8 mouse cellular contexts compared by ENCODE assay signal in the genomic region with DNA sequence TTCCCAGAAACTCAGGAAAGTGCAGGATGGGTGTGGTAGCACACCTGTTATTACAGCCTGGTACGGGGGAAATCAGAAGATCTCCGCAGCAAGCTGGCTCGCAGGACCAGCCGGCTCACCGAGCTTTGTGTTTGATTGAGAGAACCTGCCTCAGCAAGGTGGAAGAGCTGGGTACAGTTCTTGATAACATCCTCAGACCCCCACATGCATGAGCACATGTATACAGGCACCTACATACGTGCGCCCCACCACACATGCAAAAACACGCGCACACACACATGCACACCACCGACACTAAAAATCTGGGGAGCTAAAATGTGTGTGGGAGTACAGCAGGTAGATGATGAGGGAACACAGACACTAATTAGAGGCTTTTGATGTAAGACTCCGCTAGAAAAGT. TPM values are rescaled to one million over a fixed set of nuclear protein-coding genes. Genes with fewer than 3 reads are reported as not detected.
DNase-seq lines count a peak whose midpoint lies in the region; ATAC-seq and TF ChIP-seq lines count a peak whose summit lies in the region.

No protein-coding gene starts in this region.

- no peak for DNase-seq in layer of hippocampus, adult 2 months (ENCODE audit: low spot score in 2 of 2)
- DNase-seq in layer of hippocampus, postnatal 25 days (ENCODE audit: extremely low spot score in 1 of 2, low spot score in 1 of 2) = no peak
- DNase-seq in spleen, postnatal 36 days (ENCODE audit: low spot score in 2 of 2) = no peak
- no peak for DNase-seq in gastrocnemius, postnatal 14 days
- no peak for DNase-seq in natural killer cell, adult 2 months (ENCODE audit: low spot score in 2 of 2)

- H3K36me3 ChIP-seq in embryonic facial prominence, embryonic 15.5 days = peaks cover 8% of the 10 kb centered on the region
- H3K36me3 ChIP-seq in intestine, postnatal 0 days (ENCODE audit: control insufficient read depth, insufficient read depth) = peaks cover 10% of the 10 kb centered on the region
- H3K36me3 ChIP-seq in neural tube, embryonic 13.5 days = peaks cover 20% of the 10 kb centered on the region

- H3K4me2 ChIP-seq in embryonic facial prominence, embryonic 15.5 days (replicated peaks) = peak overlapping the region; percentile 88
- peak overlapping the region; percentile 95 for H3K4me2 ChIP-seq in intestine, postnatal 0 days (replicated peaks; ENCODE audit: low read depth)
- H3K4me2 ChIP-seq in neural tube, embryonic 13.5 days = peak overlapping the region; percentile 67

- peak overlapping the region; percentile 69 for H3K4me3 ChIP-seq in layer of hippocampus, adult 2 months
- peak overlapping the region; percentile 71 for H3K4me3 ChIP-seq in embryonic facial prominence, embryonic 15.5 days (replicated peaks)
- peak overlapping the region; percentile 78 for H3K4me3 ChIP-seq in intestine, postnatal 0 days (ENCODE audit: low read depth, low read length)
- peak overlapping the region; percentile 75 for H3K4me3 ChIP-seq in neural tube, embryonic 13.5 days

- TF ChIP-seq CTCF in layer of hippocampus, adult 2 months (conservative IDR thresholded peaks at IDR 0.05) = no peak
- no peak for TF ChIP-seq CTCF in intestine, postnatal 0 days (IDR thresholded peaks at IDR 0.05; ENCODE audit: low read depth)

- no peak for ATAC-seq in embryonic facial prominence, embryonic 15.5 days (ENCODE audit: insufficient number of reproducible peaks, low FRiP score, low TSS enrichment, low read depth)
- no peak for ATAC-seq in intestine, postnatal 0 days
- ATAC-seq in neural tube, embryonic 13.5 days (ENCODE audit: low read depth) = no peak

- no peaks in the 10 kb centered on the region for H3K27me3 ChIP-seq in embryonic facial prominence, embryonic 15.5 days
- H3K27me3 ChIP-seq in intestine, postnatal 0 days (replicated peaks; ENCODE audit: control insufficient read depth, insufficient read depth, low read length) = no peaks in the 10 kb centered on the region
- H3K27me3 ChIP-seq in neural tube, embryonic 13.5 days = no peaks in the 10 kb centered on the region

- H3K9ac ChIP-seq in embryonic facial prominence, embryonic 15.5 days = peak overlapping the region; percentile 54; the same call in 1 of the 2 replicates
- no peak overlapping the region for H3K9ac ChIP-seq in intestine, postnatal 0 days (ENCODE audit: low read depth, low read length)
- peak overlapping the region; percentile 81 for H3K9ac ChIP-seq in neural tube, embryonic 13.5 days

- H3K4me1 ChIP-seq in embryonic facial prominence, embryonic 15.5 days = peaks cover 18% of the 10 kb centered on the region; the same call in 1 of the 2 replicates
- H3K4me1 ChIP-seq in intestine, postnatal 0 days (replicated peaks; ENCODE audit: control insufficient read depth, insufficient read depth, low read length) = peaks cover 7% of the 10 kb centered on the region; the same call in 1 of the 2 replicates
- peaks cover 18% of the 10 kb centered on the region for H3K4me1 ChIP-seq in neural tube, embryonic 13.5 days (replicated peaks)

- WGBS in embryonic facial prominence, embryonic 15.5 days = 66% methylated on average over 11 of the region's 11 CpGs
- WGBS in intestine, postnatal 0 days = 55% methylated on average over 11 of the region's 11 CpGs
- WGBS in neural tube, embryonic 13.5 days = 83% methylated on average over 11 of the region's 11 CpGs

- peak overlapping the region; percentile 93 for H3K27ac ChIP-seq in layer of hippocampus, adult 2 months
- no peak overlapping the region for H3K27ac ChIP-seq in embryonic facial prominence, embryonic 15.5 days (replicated peaks)
- H3K27ac ChIP-seq in intestine, postnatal 0 days (ENCODE audit: low read depth, low read length) = peak overlapping the region; percentile 70; the same call in 1 of the 2 replicates
- peak overlapping the region; percentile 78 for H3K27ac ChIP-seq in neural tube, embryonic 13.5 days (replicated peaks)

- intact Hi-C loops in gastrocnemius, postnatal 14 days (cut with DNase I; ENCODE audit: low total_unique reads) = no loop called here

- no peaks in the 10 kb centered on the region for H3K9me3 ChIP-seq in embryonic facial prominence, embryonic 15.5 days (replicated peaks)
- H3K9me3 ChIP-seq in intestine, postnatal 0 days (ENCODE audit: control insufficient read depth) = no peaks in the 10 kb centered on the region
- H3K9me3 ChIP-seq in neural tube, embryonic 13.5 days = no peaks in the 10 kb centered on the region

RNA-seq across cellular contexts. Expression of a gene that starts 0.7 kb away (rescaled TPM):
- total RNA-seq in layer of hippocampus, adult 2 months (2021) = 10 to 100 TPM; 27.7 to 32.1 TPM
- 10 to 100 TPM; 25.0 to 26.7 TPM for total RNA-seq in layer of hippocampus, postnatal 25 days (2021)
- 11.9 and 13.3 TPM in 2 replicates for polyA plus RNA-seq in embryonic facial prominence, embryonic 15.5 days (2015; fragmentation: Nextera tagmentation; extraction: Ambion mirVana)
- 10.6 and 11.4 TPM in 2 replicates for polyA plus RNA-seq in intestine, postnatal 0 days (2015; fragmentation: Nextera tagmentation; extraction: Ambion mirVana)
- 16.9 and 17.0 TPM in 2 replicates for polyA plus RNA-seq in neural tube, embryonic 13.5 days (2015; fragmentation: Nextera tagmentation; extraction: Ambion mirVana)
- 1 to 10 TPM; 3.7 to 5.3 TPM for total RNA-seq in gastrocnemius, postnatal 14 days (2021)

Comparison
In these comparisons a context has a peak if more than half of its experiments do, and no peak if none do; other contexts are left out.
1. RNA of a gene that starts 0.7 kb away (total RNA-seq): 27.7 to 32.1 TPM in layer of hippocampus, adult 2 months and 25.0 to 26.7 TPM in layer of hippocampus, postnatal 25 days; 3.7 to 5.3 TPM in gastrocnemius, postnatal 14 days; every median in the first group is over 4 times any median in the second.
2. Peak in every context shown above with its lines, with median percentiles within 50 percentile points of each other: H3K4me3 ChIP-seq and H3K4me2 ChIP-seq.